Mouse (Mus musculus): ENCODE measurements around the gene Smad5.
A peak's percentile ranks its signal among the peaks of the same experiment; 100 is the strongest.

The Smad5 gene

DNA sequence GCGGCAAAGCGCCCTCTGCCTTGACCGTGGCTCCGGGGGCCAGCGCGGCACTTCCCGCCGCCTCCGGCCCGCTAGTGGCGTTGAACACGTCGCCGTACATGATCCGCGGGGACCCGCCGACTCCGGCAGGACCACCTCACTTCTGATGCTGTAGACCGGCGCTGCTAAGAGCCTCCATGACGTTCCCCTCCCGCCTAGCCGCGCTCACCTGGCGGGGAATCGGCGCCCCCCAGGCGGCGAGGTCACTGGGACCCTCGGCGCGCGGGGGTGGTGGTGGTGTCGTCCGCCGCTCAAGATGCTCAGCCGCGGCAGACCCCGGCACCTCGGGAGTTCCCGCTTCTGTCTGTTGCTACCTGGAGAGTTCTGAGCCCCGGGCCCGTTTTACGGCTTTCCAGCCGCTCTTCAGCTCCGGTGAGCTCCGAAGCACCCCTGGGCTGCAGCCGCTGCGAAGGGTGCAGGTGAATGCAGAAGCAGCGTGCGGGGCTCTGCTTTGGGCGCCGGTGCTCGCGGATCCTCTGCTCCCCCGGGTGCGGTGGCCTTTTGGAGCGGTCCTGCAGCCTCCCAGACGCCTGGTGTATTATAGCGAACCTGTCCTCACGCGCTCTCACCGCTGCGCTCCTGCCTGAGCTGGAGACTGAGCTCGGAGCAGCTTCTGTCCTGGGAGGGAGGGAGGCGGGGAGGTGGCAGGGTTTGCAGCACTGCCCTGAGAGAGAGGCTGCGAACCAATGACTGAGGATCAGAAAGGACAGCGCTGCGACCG lies 50.6 kb downstream of the Smad5 start, which contains the start of gene Gm45623:
Gene Gm45623 (minus strand): TSS at position 636 of the 760 bp plus-strand sequence.
- DNase-seq (ENCODE audit: low read depth, low spot score) = no peak

DNA sequence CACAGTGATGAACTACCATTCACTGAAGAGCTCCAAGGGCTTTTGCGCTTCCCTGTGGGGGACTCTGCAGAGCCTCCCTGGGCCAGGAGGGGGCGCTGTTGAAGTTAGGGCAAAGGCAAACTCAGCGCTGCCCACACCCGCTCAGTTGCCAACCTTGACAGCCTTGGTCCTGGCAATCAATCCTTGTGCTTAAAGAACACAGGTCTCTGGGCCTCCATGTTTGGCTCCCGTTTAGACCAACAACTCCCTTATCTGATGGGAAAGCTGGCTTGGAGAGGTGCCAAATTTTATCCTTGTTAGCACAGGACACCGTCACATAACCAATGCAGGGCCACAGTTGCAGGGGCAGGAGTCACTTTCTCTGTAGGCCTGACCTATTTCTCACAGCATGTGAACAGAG lies 53.1 kb downstream of the Smad5 start:
- DNase-seq (ENCODE audit: low read depth, low spot score) = peak; percentile 43

DNA sequence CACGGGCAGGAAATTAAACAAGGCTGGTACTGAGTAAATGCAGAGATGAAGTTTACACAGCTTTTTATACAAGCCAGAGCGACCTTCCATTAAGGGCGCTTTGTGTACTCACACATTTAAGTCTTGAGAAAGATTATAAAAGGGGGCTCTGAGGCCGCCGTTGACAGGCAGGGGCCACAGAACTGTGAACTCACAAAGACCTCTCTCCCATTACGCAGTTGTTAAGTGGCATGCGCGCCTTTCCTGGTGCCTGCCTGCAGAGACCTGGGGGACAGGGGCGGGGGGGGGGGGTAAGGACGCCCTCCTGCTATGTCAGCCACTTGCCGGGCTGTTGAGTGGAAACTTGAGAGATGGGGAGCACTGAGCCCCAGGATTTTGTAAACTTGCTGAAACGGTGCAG lies 54.4 kb downstream of the Smad5 start:
- DNase-seq (ENCODE audit: low read depth, low spot score) = no peak

GRCm38 (mm10) chr13:56758492-56758891 lies 55.7 kb downstream of the Smad5 start:
- peak; percentile 64 for DNase-seq (ENCODE audit: low read depth, low spot score)

GRCm38 (mm10) chr13:56762446-56763229 lies 59.8 kb downstream of the Smad5 start:
- DNase-seq (ENCODE audit: low read depth, low spot score) = no peak

- DNase-seq (ENCODE audit: low read depth, low spot score) = no peak
Observed at GRCm38 (mm10) chr13:56765284-56766032, 62.6 kb downstream of the Smad5 start.

GRCm38 (mm10) chr13:56766211-56766610 lies 63.4 kb downstream of the Smad5 start:
- no peak for DNase-seq (ENCODE audit: low read depth, low spot score)

GRCm38 (mm10) chr13:56769431-56769830 lies 66.6 kb downstream of the Smad5 start:
- DNase-seq (ENCODE audit: low read depth, low spot score) = no peak

DNA sequence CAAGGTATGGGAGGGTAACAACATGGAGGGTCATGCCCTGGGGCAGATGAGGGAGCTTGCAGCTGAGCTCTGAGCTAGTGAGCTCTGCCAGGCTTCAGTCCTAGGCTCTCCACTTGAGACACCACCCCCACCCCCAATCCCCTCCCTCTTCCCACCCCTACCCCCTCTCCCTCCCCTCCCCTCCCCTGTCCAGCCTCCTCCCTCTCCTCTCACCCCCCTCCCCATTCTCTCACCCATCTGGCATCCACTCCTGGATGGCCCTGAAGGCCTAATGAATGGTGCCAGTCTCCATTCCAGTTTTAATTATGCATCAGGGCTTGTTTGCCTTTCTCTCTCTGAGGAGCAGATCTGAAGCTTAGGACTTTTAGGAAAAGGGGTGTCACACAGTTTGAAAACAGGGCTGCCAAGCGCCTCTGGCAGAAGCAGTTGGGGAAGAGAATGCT lies 67.3 kb downstream of the Smad5 start:
- no peak for DNase-seq (ENCODE audit: low read depth, low spot score)

DNA sequence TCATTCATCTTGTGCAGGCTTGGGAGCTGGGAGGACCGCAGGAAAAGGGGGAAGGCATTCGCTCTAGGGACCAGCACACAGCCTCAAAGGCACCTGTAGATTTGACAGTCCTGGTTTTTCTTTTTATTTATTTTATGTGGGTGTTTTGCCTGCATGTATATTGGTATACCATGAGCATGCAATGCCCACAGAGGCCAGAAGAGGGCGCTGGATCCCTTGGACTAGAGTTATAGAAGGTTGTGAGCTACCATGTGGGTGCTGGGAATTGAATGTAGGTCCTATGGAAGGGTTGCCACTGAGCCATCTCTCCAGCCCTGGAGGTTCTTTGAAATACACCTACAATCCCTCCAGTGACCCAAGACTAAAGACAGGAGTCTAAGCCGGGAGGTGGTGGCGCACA lies 68.0 kb downstream of the Smad5 start:
- DNase-seq (ENCODE audit: low read depth, low spot score) = no peak

DNA sequence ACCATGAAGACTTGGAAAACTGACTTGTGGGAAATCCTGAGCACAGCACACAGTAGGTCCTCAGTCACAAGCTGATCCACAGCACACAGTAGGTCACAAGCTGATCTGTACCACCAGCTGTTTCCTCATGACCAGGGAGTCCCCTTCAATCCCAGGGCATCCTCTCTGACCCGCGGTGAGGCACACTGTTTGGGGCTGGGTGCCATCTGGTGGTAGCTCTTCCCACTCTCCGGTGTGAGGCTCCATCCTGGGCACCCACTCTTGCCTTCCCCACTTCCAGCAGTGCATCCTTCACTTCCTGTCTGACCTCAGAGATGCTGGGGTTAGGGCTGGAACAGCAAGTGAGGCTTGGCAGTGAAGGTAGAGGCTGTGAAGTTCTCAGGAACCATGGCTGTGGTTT lies 69.8 kb downstream of the Smad5 start:
- no peak for DNase-seq (ENCODE audit: low read depth, low spot score)

DNA sequence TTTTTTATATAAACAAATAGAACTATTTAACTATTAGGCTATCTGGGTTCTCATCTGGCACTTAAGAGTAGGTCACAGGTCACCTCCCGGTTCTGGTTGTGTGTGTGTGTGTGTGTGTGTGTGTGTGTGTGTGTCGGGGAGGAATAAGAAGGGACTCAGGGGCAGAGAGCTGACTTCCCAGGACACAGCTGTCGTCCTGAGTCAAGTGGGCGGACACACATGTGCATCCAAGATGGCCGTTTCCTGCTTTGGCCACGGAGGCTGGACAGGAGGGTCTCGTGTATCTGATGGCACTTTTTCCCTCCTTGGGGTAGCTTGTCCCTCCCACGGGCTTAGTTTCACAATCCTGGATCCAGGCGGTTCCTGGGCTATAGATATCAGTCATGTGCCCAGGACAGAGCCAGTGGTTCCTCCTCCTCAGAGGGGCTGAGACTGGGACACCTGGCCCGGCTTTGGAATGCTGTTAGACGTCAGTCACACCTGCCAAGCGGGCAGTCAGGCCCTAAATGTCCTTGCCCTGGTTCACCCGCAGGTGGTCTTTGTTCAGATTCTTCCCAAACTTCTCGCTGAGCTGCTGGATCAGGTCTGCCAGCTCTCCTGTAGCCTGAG lies 70.6 kb downstream of the Smad5 start:
- no peak for DNase-seq (ENCODE audit: low read depth, low spot score)

DNA sequence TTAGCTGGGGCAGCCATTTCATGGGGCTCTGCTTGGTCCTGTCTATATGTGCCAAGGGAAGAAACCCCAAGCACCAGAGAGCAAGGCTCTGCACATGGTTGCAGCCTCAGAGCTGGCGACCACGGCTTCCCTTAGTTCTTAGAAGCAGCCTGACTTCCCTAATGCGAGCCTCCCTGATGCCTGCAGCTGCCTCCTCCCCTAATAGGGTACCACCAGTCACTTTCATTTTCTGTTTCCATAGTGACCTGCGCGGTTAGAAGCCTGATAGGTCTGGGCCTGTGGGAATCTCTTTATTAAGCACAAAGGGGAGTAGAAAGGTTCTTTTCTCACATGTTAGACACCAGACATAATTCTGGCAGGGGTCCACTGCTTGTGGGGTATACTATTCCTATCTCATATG lies 71.5 kb downstream of the Smad5 start:
- peak; percentile 67 for DNase-seq (ENCODE audit: low read depth, low spot score)

DNA sequence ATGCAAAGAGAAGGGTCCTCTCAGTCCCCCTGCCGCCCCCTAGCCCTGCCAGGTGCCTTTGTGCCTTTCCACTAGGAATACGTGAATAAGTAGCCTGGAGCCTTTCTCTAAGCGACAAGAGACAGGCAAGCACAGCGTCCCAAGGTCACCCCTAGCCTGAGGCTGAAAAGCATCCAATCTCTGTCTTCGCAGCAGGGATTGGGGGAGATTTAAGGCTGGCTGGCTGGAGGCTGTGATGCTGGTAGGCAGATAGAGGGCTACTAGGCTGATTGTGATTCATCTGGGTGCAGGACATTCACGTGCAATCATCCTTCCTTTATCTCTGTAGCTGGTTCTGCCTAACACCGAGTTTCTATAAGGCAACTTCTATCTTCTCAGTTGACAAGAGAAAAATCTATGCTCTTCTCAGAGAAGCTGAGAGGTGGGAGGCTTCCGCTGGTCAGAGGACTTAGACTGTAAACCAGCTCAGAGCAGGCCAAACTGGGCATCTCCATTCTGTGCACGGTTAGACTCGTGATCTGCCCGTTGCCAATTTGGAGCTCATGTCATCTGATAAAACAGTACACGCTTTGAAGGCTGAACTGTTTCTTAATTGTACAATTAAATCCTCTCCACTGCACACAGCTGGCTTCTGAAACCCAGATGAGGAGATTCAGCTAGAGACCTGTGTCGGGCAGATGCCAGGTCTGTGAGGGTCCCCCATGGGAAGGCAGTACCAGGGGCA lies 78.1 kb downstream of the Smad5 start:
- DNase-seq (ENCODE audit: low read depth, low spot score) = no peak

DNA sequence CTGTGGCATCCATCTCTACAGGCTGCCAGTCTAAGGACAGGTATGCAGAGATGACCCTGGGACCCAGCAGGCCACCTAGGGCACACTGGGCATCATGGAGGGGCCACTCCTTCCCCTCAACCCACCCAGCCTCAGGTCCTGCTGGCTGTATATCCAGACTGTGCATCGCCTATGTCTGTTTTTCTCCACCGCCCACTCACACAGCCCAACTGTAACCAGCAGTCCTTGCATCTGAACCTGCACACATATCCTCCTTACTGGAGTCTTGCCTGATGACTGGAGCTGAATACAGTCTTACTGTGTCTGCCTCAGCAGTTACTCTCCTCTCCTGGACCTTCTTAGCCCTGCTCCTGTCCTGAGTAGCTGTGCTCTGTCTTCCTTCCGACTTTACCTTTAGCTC lies 78.9 kb downstream of the Smad5 start:
- DNase-seq (ENCODE audit: low read depth, low spot score) = no peak

- DNase-seq (ENCODE audit: low read depth, low spot score) = no peak
Observed at GRCm38 (mm10) chr13:56782621-56783020, 79.8 kb downstream of the Smad5 start.

DNA sequence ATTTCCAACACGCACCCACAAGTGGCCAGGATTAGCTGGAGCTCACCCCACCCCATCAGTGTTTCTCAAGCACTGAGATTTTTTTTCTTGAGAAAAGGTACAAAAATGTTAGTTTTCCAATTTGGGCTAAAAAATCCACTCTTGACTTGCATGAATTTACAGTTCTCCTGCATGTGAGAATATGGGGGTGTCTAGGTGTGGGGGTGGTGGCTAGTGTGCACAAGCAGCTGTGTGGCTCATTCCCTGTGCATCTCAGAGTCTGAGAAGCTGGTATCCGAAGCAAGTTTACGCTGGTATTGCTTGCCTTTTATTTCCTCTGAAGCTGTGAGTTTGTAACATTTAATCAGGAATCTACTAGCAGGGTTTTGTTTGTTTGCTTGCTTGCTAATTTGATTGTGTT lies 87.9 kb downstream of the Smad5 start:
- no peak for DNase-seq (ENCODE audit: low read depth, low spot score)

Data from A20 (cell line).